In the genomic region with DNA sequence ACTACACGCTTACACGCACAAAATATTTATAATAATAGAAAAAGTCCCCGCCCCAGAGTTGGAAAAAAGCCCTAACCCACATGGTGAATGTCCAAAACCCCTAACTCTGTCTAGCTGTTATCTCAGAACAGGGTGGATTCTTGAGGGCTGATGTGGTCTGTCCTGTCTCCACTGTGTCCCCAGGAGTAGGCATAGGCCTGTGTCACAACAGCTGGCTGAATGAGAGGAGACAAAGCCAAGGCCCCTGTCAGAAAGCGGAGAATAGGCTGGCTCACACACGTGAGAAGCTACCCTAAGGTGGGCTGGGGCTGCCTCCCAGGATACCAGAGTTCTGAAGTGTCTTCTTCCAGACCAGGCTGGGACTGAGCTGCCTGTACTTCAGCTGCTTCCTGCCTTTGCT, we compare ENCODE assay signal across 15 mouse cellular contexts. TPM values are rescaled to one million over a fixed set of nuclear protein-coding genes. Genes with fewer than 3 reads are reported as not detected.
DNase-seq lines count a peak whose midpoint lies in the region; ATAC-seq and TF ChIP-seq lines count a peak whose summit lies in the region.
"Had no signal": no experiment of that assay in that cellular context is flagged by ENCODE, and none has a peak within 500 bp of the region (broad histone marks: within the 10 kb centered on the region; RNA-seq: fewer than 3 reads in every experiment).

No protein-coding gene starts in this region.

- H3ac ChIP-seq in C2C12 (ENCODE audit: control insufficient read depth, insufficient read length, low read depth): no peak overlapping the region

- peaks cover 55% of the 10 kb centered on the region for H3K4me1 ChIP-seq in heart, postnatal 0 days (ENCODE audit: control insufficient read depth, insufficient read depth)
- peaks cover 12% of the 10 kb centered on the region for H3K4me1 ChIP-seq in embryonic facial prominence, embryonic 14.5 days (ENCODE audit: control insufficient read depth, insufficient read depth, low read length)
- peaks cover 35% of the 10 kb centered on the region for H3K4me1 ChIP-seq in liver, embryonic 16.5 days (ENCODE audit: control insufficient read depth, low read depth, low read length)

- H3K27ac ChIP-seq in heart, postnatal 0 days (ENCODE audit: low read depth): 0 out of 2 replicates have a peak overlapping the region, but pooled peaks have one; percentile 8
- H3K27ac ChIP-seq in embryonic facial prominence, embryonic 14.5 days (replicated peaks; ENCODE audit: low read depth, low read length): no peak overlapping the region
- peak overlapping the region; percentile 57 for H3K27ac ChIP-seq in liver, embryonic 16.5 days (ENCODE audit: low read length)
- H3K27ac ChIP-seq: forebrain, embryonic 15.5 days; heart, adult 2 months; kidney, postnatal 0 days had no signal

- H3K9me3 ChIP-seq in heart, postnatal 0 days (replicated peaks; ENCODE audit: control insufficient read depth, low read length): no peaks in the 10 kb centered on the region
- H3K9me3 ChIP-seq in embryonic facial prominence, embryonic 14.5 days (ENCODE audit: control insufficient read depth, low read length): no peaks in the 10 kb centered on the region
- no peaks in the 10 kb centered on the region for H3K9me3 ChIP-seq in liver, embryonic 16.5 days (replicated peaks; ENCODE audit: control insufficient read depth, low read length)
- H3K9me3 ChIP-seq: forebrain, embryonic 15.5 days had no signal

- no peaks in the 10 kb centered on the region for H3K36me3 ChIP-seq in heart, postnatal 0 days (replicated peaks; ENCODE audit: control insufficient read depth, insufficient read depth, low read length)
- H3K36me3 ChIP-seq in C2C12 (ENCODE audit: control insufficient read depth, insufficient read depth): no peaks in the 10 kb centered on the region
- H3K36me3 ChIP-seq in embryonic facial prominence, embryonic 14.5 days (ENCODE audit: control insufficient read depth, insufficient read depth, low read length): no peaks in the 10 kb centered on the region
- H3K36me3 ChIP-seq in liver, embryonic 16.5 days (ENCODE audit: control insufficient read depth, insufficient read depth): no peaks in the 10 kb centered on the region
- H3K36me3 ChIP-seq: forebrain, embryonic 15.5 days had no signal

- no peak for TF ChIP-seq EP300 in heart, postnatal 0 days (IDR thresholded peaks at IDR 0.05; ENCODE audit: low read depth)

- no peak for ATAC-seq in heart, postnatal 0 days (ENCODE audit: insufficient read depth, low read depth)
- 0 out of 2 replicates have a peak, but pooled peaks have one; percentile 6 for ATAC-seq in embryonic facial prominence, embryonic 14.5 days (ENCODE audit: low read depth)
- ATAC-seq in liver, embryonic 16.5 days (ENCODE audit: low read depth): no peak
- ATAC-seq: forebrain, embryonic 15.5 days had no signal

- TF ChIP-seq CTCF in heart, postnatal 0 days (IDR thresholded peaks at IDR 0.05; ENCODE audit: low read depth): no peak
- no peak for TF ChIP-seq CTCF in C2C12 (IDR thresholded peaks at IDR 0.05; ENCODE audit: control insufficient read depth, insufficient read depth, insufficient read length)

- no peaks in the 10 kb centered on the region for H3K27me3 ChIP-seq in heart, postnatal 0 days (ENCODE audit: control insufficient read depth, insufficient read depth, low read length)
- H3K27me3 ChIP-seq in C2C12 (ENCODE audit: control insufficient read depth, insufficient read depth, insufficient read length): no peaks in the 10 kb centered on the region
- peaks cover 5% of the 10 kb centered on the region; the same call in 1 of the 2 replicates for H3K27me3 ChIP-seq in embryonic facial prominence, embryonic 14.5 days (replicated peaks; ENCODE audit: control insufficient read depth, insufficient read depth, low read length)
- peaks cover 14% of the 10 kb centered on the region for H3K27me3 ChIP-seq in liver, embryonic 16.5 days (ENCODE audit: control insufficient read depth, insufficient read depth, low read depth, low read length)

- no peak overlapping the region for H3K9ac ChIP-seq in heart, postnatal 0 days (replicated peaks; ENCODE audit: low read depth, low read length)
- no peak overlapping the region for H3K9ac ChIP-seq in embryonic facial prominence, embryonic 14.5 days (ENCODE audit: low read depth, low read length)
- no peak overlapping the region for H3K9ac ChIP-seq in liver, embryonic 16.5 days (ENCODE audit: low read depth, low read length)
- H3K9ac ChIP-seq: forebrain, embryonic 15.5 days had no signal

- peaks cover 77% of the 10 kb centered on the region for H3K79me2 ChIP-seq in C2C12 (ENCODE audit: control insufficient read depth, insufficient read depth)

- H3K4me2 ChIP-seq in heart, postnatal 0 days (ENCODE audit: low read depth, low read length): no peak overlapping the region
- H3K4me2 ChIP-seq in embryonic facial prominence, embryonic 14.5 days (ENCODE audit: low read depth, low read length): no peak overlapping the region
- H3K4me2 ChIP-seq in liver, embryonic 16.5 days (ENCODE audit: low read depth, low read length): peak overlapping the region; percentile 14; the same call in 1 of the 2 replicates
- H3K4me2 ChIP-seq: forebrain, embryonic 15.5 days; midbrain, embryonic 11.5 days had no signal

- DNase-seq in heart, postnatal 0 days (ENCODE audit: low spot score): no peak
- DNase-seq in heart, postnatal 4 days: no peak
- no peak for DNase-seq in embryonic facial prominence, embryonic 14.5 days (ENCODE audit: low spot score)
- DNase-seq in neural tube, embryonic 10.5 days (ENCODE audit: extremely low spot score, low spot score): no peak
- no peak for DNase-seq in layer of hippocampus, adult 11-12 months (ENCODE audit: low spot score)
- no peak for DNase-seq in layer of hippocampus, postnatal 36 days
- DNase-seq: adrenal gland, adult 2 months; heart, adult 2 months had no signal

- WGBS in heart, postnatal 0 days: 69% methylated on average over 5 of the region's 5 CpGs
- WGBS in embryonic facial prominence, embryonic 14.5 days: 63% methylated on average over 5 of the region's 5 CpGs
- WGBS in liver, embryonic 16.5 days (ENCODE audit: insufficient replicate concordance): 59% methylated on average over 5 of the region's 5 CpGs

- H3K4me3 ChIP-seq in heart, postnatal 0 days (ENCODE audit: low read depth, low read length): no peak overlapping the region
- H3K4me3 ChIP-seq in C2C12 (ENCODE audit: insufficient read depth, poor library complexity, severe bottlenecking): no peak overlapping the region
- H3K4me3 ChIP-seq in embryonic facial prominence, embryonic 14.5 days (ENCODE audit: low read depth, low read length): no peak overlapping the region
- H3K4me3 ChIP-seq in liver, embryonic 16.5 days (ENCODE audit: low read depth, low read length): no peak overlapping the region
- H3K4me3 ChIP-seq: forebrain, embryonic 15.5 days; heart, adult 2 months had no signal

- H3K79me3 ChIP-seq in C2C12 (ENCODE audit: low read depth): peaks cover 32% of the 10 kb centered on the region

TF ChIP-seq in C2C12, 6 proteins besides CTCF, POLR2A, EP300 and RAD21:
- TF ChIP-seq MAX (IDR thresholded peaks at IDR 0.05) (no peak), MYOD1 (IDR thresholded peaks at IDR 0.05; ENCODE audit: control insufficient read depth, insufficient read length, low read depth) (peak; percentile 32)

RNA-seq across cellular contexts. Expression of a gene that starts 4.7 kb away (rescaled TPM):
- 16.3 and 29.2 TPM in 2 replicates for total RNA-seq in heart, postnatal 0 days (2014; rRNA removed; ENCODE audit: low replicate concordance)
- 9.3 and 11.9 TPM in 2 replicates for polyA plus RNA-seq in heart, postnatal 0 days (2015; fragmentation: Nextera tagmentation; extraction: Ambion mirVana)
- 10 to 100 TPM; 29.6 to 42.2 TPM for total RNA-seq in heart, postnatal 4 days (2021)
- polyA plus RNA-seq in C2C12 (2012; fragmentation: generic; extraction: Trizol): 24.3 TPM
- polyA plus RNA-seq in embryonic facial prominence, embryonic 14.5 days (2014; fragmentation: Nextera tagmentation; extraction: Ambion mirVana): 7.5 and 8.4 TPM in 2 replicates
- 12.4 and 16.3 TPM in 2 replicates for polyA plus RNA-seq in liver, embryonic 16.5 days (2015; fragmentation: Nextera tagmentation; extraction: Ambion mirVana)
- total RNA-seq in layer of hippocampus, postnatal 36 days (2021): 10 to 100 TPM; 39.4 to 41.2 TPM

RNA-seq across cellular contexts. Expression of a gene that starts 47.7 kb away (rescaled TPM):
- 2.0 and 11.5 TPM in 2 replicates for total RNA-seq in heart, postnatal 0 days (2014; rRNA removed; ENCODE audit: low replicate concordance)
- polyA plus RNA-seq in heart, postnatal 0 days (2015; fragmentation: Nextera tagmentation; extraction: Ambion mirVana): 5.8 and 7.0 TPM in 2 replicates
- total RNA-seq in heart, postnatal 4 days (2021): 1 to 10 TPM; 2.2 TPM
- 2.5 TPM for polyA plus RNA-seq in C2C12 (2012; fragmentation: generic; extraction: Trizol)
- 4.6 and 6.4 TPM in 2 replicates for polyA plus RNA-seq in embryonic facial prominence, embryonic 14.5 days (2014; fragmentation: Nextera tagmentation; extraction: Ambion mirVana)
- polyA plus RNA-seq in liver, embryonic 16.5 days (2015; fragmentation: Nextera tagmentation; extraction: Ambion mirVana): 2.2 and 2.4 TPM in 2 replicates
- 1 to 10 TPM; 2.5 TPM for total RNA-seq in layer of hippocampus, postnatal 36 days (2021)

RNA-seq across cellular contexts. Expression of a gene that starts 50.9 kb away (rescaled TPM):
- total RNA-seq in heart, postnatal 0 days (2014; rRNA removed; ENCODE audit: low replicate concordance): not detected in 2 replicates
- polyA plus RNA-seq in heart, postnatal 0 days (2015; fragmentation: Nextera tagmentation; extraction: Ambion mirVana): 1.6 and 1.8 TPM in 2 replicates
- under 1 TPM in 1 of 2 experiments, not detected in 1; 0.62 TPM for total RNA-seq in heart, postnatal 4 days (2021)
- not detected for polyA plus RNA-seq in C2C12 (2012; fragmentation: generic; extraction: Trizol)
- polyA plus RNA-seq in embryonic facial prominence, embryonic 14.5 days (2014; fragmentation: Nextera tagmentation; extraction: Ambion mirVana): 0.67 and 0.68 TPM in 2 replicates
- polyA plus RNA-seq in liver, embryonic 16.5 days (2015; fragmentation: Nextera tagmentation; extraction: Ambion mirVana): 1.3 and 1.7 TPM in 2 replicates
- total RNA-seq in layer of hippocampus, postnatal 36 days (2021): 1 to 10 TPM in 1 of 2 experiments, under 1 TPM in 1; 0.91 to 1.7 TPM
- total RNA-seq: ES-E14; heart, postnatal 36 days had no signal
- polyA plus RNA-seq: adrenal gland, adult 2 months; heart, adult 2 months had no signal

RNA-seq across cellular contexts. Expression of a gene that starts 53.9 kb away (rescaled TPM):
- total RNA-seq in heart, postnatal 0 days (2014; rRNA removed; ENCODE audit: low replicate concordance): 51.4 and 59.6 TPM in 2 replicates
- 44.5 and 55.7 TPM in 2 replicates for polyA plus RNA-seq in heart, postnatal 0 days (2015; fragmentation: Nextera tagmentation; extraction: Ambion mirVana)
- total RNA-seq in heart, postnatal 4 days (2021): 10 to 100 TPM; 42.3 to 49.1 TPM
- polyA plus RNA-seq in C2C12 (2012; fragmentation: generic; extraction: Trizol): 40.7 TPM
- 30.4 and 31.7 TPM in 2 replicates for polyA plus RNA-seq in embryonic facial prominence, embryonic 14.5 days (2014; fragmentation: Nextera tagmentation; extraction: Ambion mirVana)
- 14.3 and 16.3 TPM in 2 replicates for polyA plus RNA-seq in liver, embryonic 16.5 days (2015; fragmentation: Nextera tagmentation; extraction: Ambion mirVana)
- total RNA-seq in layer of hippocampus, postnatal 36 days (2021): 10 to 100 TPM; 32.6 to 40.8 TPM
